Mouse (Mus musculus): ENCODE measurements around the gene Riox1.
"Not testable (repeated sequence)": the region's sequence is repeated elsewhere in the genome, so short reads cannot be mapped to it uniquely, and the experiment has no call there.

Riox1 gene

GRCm38 (mm10) chr12:83949776-83950492, 474 bp upstream of the Riox1 start:
- no peak for DNase-seq (ENCODE audit: low read depth, low spot score)

GRCm38 (mm10) chr12:83950840-83951701, 663 bp downstream of the Riox1 start:
- peak; percentile 39 for DNase-seq (ENCODE audit: low read depth, low spot score)

GRCm38 (mm10) chr12:83951711-83952575, 1.5 kb downstream of the Riox1 start:
- DNase-seq (ENCODE audit: low read depth, low spot score), result no peak

GRCm38 (mm10) chr12:83958278-83958677, 7.9 kb downstream of the Riox1 start:
- no peak for DNase-seq (ENCODE audit: low read depth, low spot score)

GRCm38 (mm10) chr12:83965235-83965634, 14.8 kb downstream of the Riox1 start:
- no peak for DNase-seq (ENCODE audit: low read depth, low spot score)

- peak; percentile 50 for DNase-seq (ENCODE audit: low read depth, low spot score)
Measured at GRCm38 (mm10) chr12:83972117-83972516, 21.7 kb downstream of the Riox1 start.

GRCm38 (mm10) chr12:83978862-83979261, 28.5 kb downstream of the Riox1 start:
- DNase-seq (ENCODE audit: low read depth, low spot score), result no peak

- DNase-seq (ENCODE audit: low read depth, low spot score), result no peak
Measured at GRCm38 (mm10) chr12:83981615-83982014, 31.2 kb downstream of the Riox1 start.

GRCm38 (mm10) chr12:83984752-83985151, 34.3 kb downstream of the Riox1 start, which contains the start of gene Heatr4:
TSS of gene Heatr4 (minus strand) at chr12:83984852.
- no peak for DNase-seq (ENCODE audit: low read depth, low spot score)

GRCm38 (mm10) chr12:83987242-83987582, 36.8 kb downstream of the Riox1 start:
- DNase-seq (ENCODE audit: low read depth, low spot score), result peak; percentile 19

GRCm38 (mm10) chr12:83987583-83988441, 37.4 kb downstream of the Riox1 start, which contains the start of gene Acot2:
TSS of gene Acot2 (plus strand) at chr12:83987861.
- DNase-seq (ENCODE audit: low read depth, low spot score), result peak; percentile 86

GRCm38 (mm10) chr12:83988483-83988882, 38.1 kb downstream of the Riox1 start:
- DNase-seq (ENCODE audit: low read depth, low spot score), result no peak

- no peak for DNase-seq (ENCODE audit: low read depth, low spot score)
Measured at GRCm38 (mm10) chr12:83989378-83989777, 39.0 kb downstream of the Riox1 start.

- DNase-seq (ENCODE audit: low read depth, low spot score), result no peak
Measured at GRCm38 (mm10) chr12:83997221-83997620, 46.8 kb downstream of the Riox1 start.

- DNase-seq (ENCODE audit: low read depth, low spot score), result no peak
Measured at GRCm38 (mm10) chr12:83998341-83999107, 48.1 kb downstream of the Riox1 start.

- not testable (repeated sequence) for DNase-seq (ENCODE audit: low read depth, low spot score)
Measured at GRCm38 (mm10) chr12:83999237-83999636, 48.8 kb downstream of the Riox1 start.

GRCm38 (mm10) chr12:84000418-84000817, 50.0 kb downstream of the Riox1 start:
- DNase-seq (ENCODE audit: low read depth, low spot score), result no peak

Measured in mesoderm, embryonic 11.5 days (tissue).